Mouse (Mus musculus): Measurements from ENCODE around the gene Tshz2.
A peak's percentile ranks its signal among the peaks of the same experiment; 100 is the strongest.

Tshz2 gene

GRCm38 (mm10) chr2:169812940-169813339 is 180.1 kb downstream of the Tshz2 start:
- DNase-seq (ENCODE audit: low read depth, low spot score): no peak

DNA sequence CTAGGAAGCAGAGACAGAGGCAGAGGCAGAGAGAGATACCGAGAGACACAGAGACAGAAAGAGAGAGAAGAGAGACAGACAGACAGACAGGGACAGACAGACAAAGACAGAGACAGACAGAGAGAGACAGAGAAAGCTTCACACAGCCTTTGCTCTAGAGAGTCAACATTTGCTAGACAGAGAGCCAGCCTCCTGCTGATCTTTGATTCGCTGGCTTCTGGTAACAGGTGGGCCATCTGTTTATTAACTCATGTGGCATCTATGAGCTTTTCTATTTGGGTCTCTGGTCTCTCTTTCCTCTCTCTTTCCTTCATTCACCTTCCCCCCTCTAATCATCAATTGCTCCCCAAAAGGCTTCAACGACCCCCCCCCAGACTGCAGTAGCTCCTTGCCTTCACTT is 181.5 kb downstream of the Tshz2 start:
- no peak for DNase-seq (ENCODE audit: low read depth, low spot score)

GRCm38 (mm10) chr2:169814757-169815156 is 181.9 kb downstream of the Tshz2 start:
- DNase-seq (ENCODE audit: low read depth, low spot score): no peak

GRCm38 (mm10) chr2:169821021-169821441 is 188.2 kb downstream of the Tshz2 start:
- no peak for DNase-seq (ENCODE audit: low read depth, low spot score)

GRCm38 (mm10) chr2:169825908-169826307 is 193.1 kb downstream of the Tshz2 start:
- DNase-seq (ENCODE audit: low read depth, low spot score): no peak

- DNase-seq (ENCODE audit: low read depth, low spot score): no peak
Observed at GRCm38 (mm10) chr2:169826316-169826715, 193.5 kb downstream of the Tshz2 start.

GRCm38 (mm10) chr2:169826833-169827232 is 194.0 kb downstream of the Tshz2 start:
- no peak for DNase-seq (ENCODE audit: low read depth, low spot score)

DNA sequence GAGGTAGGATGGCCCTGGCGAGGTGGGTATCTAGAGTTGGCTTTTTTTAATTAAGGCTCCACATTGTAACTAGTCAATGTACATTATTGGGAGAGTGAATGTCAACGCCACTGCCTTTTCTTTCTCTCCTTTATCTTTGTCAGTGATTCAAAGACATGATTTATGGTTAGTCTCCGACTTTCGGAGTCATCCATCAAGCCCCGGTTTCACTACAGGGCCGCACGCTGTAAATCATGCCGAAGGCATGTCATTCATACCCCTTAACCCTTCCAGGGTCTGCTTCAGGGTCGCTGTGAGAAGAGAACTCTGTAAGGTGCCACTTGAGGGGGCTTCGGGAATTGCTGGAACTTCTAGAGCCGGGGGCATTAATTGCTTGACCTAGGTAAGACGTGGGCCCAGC is 199.4 kb downstream of the Tshz2 start:
- no peak for DNase-seq (ENCODE audit: low read depth, low spot score)

- DNase-seq (ENCODE audit: low read depth, low spot score): no peak
Observed at GRCm38 (mm10) chr2:169833638-169834037, 200.8 kb downstream of the Tshz2 start.

GRCm38 (mm10) chr2:169834602-169835001 is 201.8 kb downstream of the Tshz2 start:
- DNase-seq (ENCODE audit: low read depth, low spot score): no peak

- DNase-seq (ENCODE audit: low read depth, low spot score): no peak
Observed at GRCm38 (mm10) chr2:169837031-169837605, 204.3 kb downstream of the Tshz2 start.

- peak; percentile 68 for DNase-seq (ENCODE audit: low read depth, low spot score)
Observed at GRCm38 (mm10) chr2:169838521-169838920, 205.7 kb downstream of the Tshz2 start.

GRCm38 (mm10) chr2:169841442-169841841 is 208.6 kb downstream of the Tshz2 start:
- no peak for DNase-seq (ENCODE audit: low read depth, low spot score)

- no peak for DNase-seq (ENCODE audit: low read depth, low spot score)
Observed at GRCm38 (mm10) chr2:169842494-169842893, 209.7 kb downstream of the Tshz2 start.

DNA sequence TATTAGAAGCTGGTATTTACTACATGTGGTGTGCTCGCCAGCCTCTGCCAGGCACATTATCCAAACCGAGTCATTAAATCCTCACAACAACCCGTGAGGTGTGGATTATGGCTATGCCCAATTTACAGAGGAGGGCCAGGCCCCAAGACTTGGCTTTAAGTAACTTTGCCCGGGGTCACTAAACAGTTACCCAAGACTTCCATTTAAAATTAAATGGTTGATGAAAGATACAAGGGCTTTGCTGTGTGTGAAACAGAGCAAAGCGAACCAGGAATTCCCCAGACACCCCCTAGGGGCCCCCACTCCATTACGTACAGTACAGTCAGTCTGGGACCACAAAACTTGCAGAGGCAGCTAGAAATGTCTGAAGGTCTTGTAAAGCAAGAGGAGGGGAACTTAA is 210.7 kb downstream of the Tshz2 start:
- DNase-seq (ENCODE audit: low read depth, low spot score): no peak

GRCm38 (mm10) chr2:169849077-169849476 is 216.3 kb downstream of the Tshz2 start:
- DNase-seq (ENCODE audit: low read depth, low spot score): peak; percentile 49

DNA sequence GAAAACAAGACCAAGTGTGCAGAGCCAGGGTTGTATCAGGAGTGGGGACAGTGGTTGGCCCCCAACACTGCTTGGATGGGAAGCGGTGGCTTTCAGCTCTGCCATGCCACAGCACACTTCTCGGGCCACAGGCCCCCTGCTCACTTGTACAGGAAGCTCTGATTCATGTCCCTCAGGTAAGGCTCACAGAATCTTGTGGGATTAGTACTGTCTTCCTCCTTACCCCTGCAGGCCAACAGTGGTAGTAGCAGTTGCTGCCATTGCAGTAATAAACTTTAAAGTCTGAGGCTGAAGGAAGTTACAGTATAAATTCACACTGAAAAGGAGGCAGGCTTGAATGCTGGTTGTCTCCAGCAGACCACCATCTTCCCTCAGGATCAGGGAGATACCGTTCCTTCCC is 216.7 kb downstream of the Tshz2 start:
- peak; percentile 51 for DNase-seq (ENCODE audit: low read depth, low spot score)

DNA sequence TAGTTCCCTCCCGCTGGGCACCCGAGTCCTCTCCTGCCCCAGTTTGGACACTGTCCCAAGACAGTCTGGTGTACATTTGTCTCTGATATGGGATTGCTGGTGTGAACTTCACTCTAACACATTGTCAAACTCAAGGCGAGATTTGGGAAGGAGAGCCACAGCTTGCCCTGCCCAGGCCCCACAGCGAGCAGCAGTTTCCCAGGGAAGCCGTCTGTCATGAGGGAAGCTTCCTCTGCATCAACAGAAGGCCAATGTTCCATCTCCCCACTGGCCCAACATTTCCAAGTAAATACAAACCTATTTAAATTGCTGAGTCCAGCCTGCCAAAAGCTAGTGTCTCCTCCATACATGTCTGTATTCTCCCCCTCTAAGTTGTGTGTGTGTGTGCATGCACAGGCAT is 218.8 kb downstream of the Tshz2 start:
- DNase-seq (ENCODE audit: low read depth, low spot score): no peak

DNA sequence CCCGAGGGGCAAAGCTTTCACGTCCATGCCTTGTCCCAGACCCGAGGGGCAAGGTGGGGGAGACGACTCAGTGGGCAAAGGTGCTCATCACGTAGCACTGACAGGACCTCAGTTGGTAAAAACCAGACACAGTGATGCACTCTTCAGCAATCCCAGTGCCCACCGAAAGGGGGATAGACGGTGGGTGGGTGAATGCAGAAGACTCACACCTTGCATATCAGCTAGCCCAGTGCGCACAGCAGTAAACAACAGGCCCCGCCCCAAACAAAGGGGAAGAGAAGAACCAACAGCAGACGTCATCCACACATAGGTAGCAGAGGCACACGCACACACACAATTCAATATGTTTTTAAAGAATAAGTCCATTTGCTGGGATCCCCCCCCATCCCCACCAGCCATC is 221.7 kb downstream of the Tshz2 start:
- DNase-seq (ENCODE audit: low read depth, low spot score): peak; percentile 69

DNA sequence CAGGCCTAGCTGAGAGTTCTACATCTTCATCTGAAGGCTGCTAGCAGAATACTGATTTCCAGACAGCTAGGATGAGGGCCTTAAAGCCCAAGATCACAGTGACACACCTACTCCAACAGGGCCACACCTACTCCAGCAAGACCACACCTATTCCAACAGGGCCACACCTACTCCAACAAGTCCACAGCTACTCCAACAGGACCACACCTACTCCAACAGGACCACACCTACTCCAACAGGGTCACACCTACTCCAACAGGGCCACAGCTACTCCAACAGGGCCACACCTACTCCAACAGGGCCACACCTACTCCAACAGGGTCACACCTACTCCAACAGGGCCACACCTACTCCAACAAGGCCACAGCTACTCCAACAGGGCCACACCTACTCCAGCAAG is 224.2 kb downstream of the Tshz2 start:
- DNase-seq (ENCODE audit: low read depth, low spot score): peak; percentile 86

DNA sequence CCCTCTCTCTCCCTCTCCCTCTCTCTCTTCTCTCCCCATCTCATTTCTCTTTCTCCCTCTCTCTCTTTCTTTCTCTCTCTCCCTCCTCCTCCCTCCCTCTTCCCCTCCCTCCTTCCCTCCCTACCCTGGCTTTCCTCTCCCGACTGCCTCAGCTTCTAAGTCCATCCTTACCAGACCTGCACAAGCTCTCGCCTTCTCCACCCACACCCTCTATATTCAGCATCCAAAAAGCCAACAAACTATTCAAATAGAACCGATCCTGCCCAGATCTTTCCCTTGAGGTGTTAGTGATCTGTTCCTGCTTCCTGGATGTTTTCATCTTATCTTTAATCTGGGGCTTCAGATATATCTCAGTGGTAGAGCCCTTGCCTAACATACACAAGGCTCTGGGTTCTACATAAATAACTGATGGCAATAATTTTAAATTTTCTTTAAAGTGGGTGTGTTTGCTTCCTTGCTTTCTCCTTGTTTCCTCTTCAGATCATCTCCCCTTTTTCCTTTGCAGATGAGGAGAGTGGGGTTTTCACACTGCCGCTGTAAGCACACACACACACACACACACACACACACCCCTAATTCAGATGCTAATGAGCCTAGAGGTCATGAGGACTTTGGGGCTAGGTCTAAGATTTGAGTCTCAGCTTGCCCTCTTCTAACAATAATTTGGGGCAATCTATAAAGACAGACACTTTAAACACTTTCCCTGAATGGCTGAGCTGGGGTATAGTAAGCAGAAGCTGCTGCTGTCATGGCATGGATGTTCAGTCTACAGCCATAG is 226.5 kb downstream of the Tshz2 start:
- peak; percentile 54 for DNase-seq (ENCODE audit: low read depth, low spot score)

DNA sequence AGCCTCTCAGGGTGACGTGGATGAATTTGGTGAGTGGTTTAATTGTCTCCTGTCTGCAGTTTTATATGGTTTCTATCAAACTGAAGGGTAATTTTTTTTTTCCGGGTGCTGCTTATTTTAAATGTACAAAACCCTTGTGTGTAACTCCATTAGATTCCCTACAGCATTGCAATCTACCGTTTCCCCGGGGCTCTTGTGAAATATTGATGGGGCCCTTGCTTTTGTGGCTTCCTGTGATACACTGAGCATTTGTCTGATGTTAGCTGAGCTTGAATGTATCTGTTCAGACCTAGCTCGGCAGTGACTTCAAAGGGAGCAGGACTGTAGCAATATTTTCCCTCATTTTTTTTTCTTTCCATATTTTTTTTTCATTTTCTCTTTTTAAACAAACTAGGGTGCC is 228.1 kb downstream of the Tshz2 start:
- DNase-seq (ENCODE audit: low read depth, low spot score): no peak

DNA sequence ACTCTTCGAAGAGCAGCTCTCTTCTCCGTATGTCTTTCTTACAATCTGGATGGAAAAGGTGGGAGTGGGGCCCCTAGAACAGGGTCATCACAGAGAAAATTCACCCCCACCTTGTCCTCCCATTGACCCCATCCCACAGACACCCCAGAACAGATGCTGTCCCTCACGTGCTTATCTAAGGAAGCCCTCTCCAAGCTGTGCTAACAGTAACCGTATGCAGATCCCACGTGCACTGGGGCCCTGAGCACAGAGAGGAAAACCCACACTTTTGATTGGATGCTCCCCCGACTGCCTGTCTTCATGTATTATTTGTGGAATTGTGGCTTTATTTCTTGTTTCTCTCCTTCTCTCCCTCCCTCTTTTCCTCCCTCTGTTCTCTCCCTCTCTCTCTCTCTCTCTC is 229.9 kb downstream of the Tshz2 start:
- DNase-seq (ENCODE audit: low read depth, low spot score): no peak

All from R1 (cell line).